Mouse (Mus musculus) lung, postnatal 36 days (tissue): Measurements from ENCODE around the gene Pask.
"Not testable (repeated sequence)": the region's sequence is repeated elsewhere in the genome, so short reads cannot be mapped to it uniquely, and the experiment has no call there.

ENCODE experiments used
- DNase-seq: peaks from one replicate; pipeline ENCODE4 v3.0.0; 2022; ENCODE audit warnings: mixed read lengths

The Pask gene

GRCm38 (mm10) chr1:93342648-93343503 lies at the start of gene Pask, which contains the start of gene Ppp1r7:
Gene Pask, minus strand, starts transcription at chr1:93343482.
Gene Ppp1r7, plus strand, starts transcription at chr1:93342854.
- DNase-seq, result peak; percentile 98

- DNase-seq, result no peak
Observed at GRCm38 (mm10) chr1:93388906-93389305, 45.6 kb upstream of the Pask start.

GRCm38 (mm10) chr1:93387198-93387597 lies 43.9 kb upstream of the Pask start:
- DNase-seq, result no peak

GRCm38 (mm10) chr1:93379117-93379516 lies 35.8 kb upstream of the Pask start:
- no peak for DNase-seq

GRCm38 (mm10) chr1:93377307-93377706 lies 34.0 kb upstream of the Pask start:
- DNase-seq, result no peak

- DNase-seq, result no peak
Observed at GRCm38 (mm10) chr1:93373665-93374064, 30.4 kb upstream of the Pask start, which contains the start of gene Ano7. Gene Ano7, plus strand, starts transcription at chr1:93373930.

- DNase-seq, result peak; percentile 20
Observed at GRCm38 (mm10) chr1:93365641-93366040, 22.4 kb upstream of the Pask start.

- no peak for DNase-seq
Observed at GRCm38 (mm10) chr1:93362661-93363060, 19.4 kb upstream of the Pask start.

- DNase-seq, result no peak
Observed at GRCm38 (mm10) chr1:93352724-93353123, 9.4 kb upstream of the Pask start.

- no peak for DNase-seq
Observed at GRCm38 (mm10) chr1:93349701-93350100, 6.4 kb upstream of the Pask start.

- no peak for DNase-seq
Observed at GRCm38 (mm10) chr1:93347176-93347575, 3.9 kb upstream of the Pask start.

- peak; percentile 97 for DNase-seq
Observed at GRCm38 (mm10) chr1:93343504-93344047, 294 bp upstream of the Pask start.

GRCm38 (mm10) chr1:93334621-93335020 lies 8.7 kb downstream of the Pask start:
- DNase-seq, result no peak

GRCm38 (mm10) chr1:93326446-93326845 lies 16.8 kb downstream of the Pask start:
- no peak for DNase-seq

- DNase-seq, result no peak
Observed at GRCm38 (mm10) chr1:93323973-93324372, 19.3 kb downstream of the Pask start.

- peak; percentile 85 for DNase-seq
Observed at GRCm38 (mm10) chr1:93305581-93306337, 37.5 kb downstream of the Pask start, which contains the start of gene Mterf4. Gene Mterf4, minus strand, starts transcription at chr1:93305915.

- no peak for DNase-seq
Observed at GRCm38 (mm10) chr1:93300578-93300977, 42.7 kb downstream of the Pask start.

GRCm38 (mm10) chr1:93299791-93300190 lies 43.5 kb downstream of the Pask start:
- DNase-seq, result peak; percentile 49

GRCm38 (mm10) chr1:93294491-93294890 lies 48.8 kb downstream of the Pask start:
- not testable (repeated sequence) for DNase-seq

- DNase-seq, result no peak
Observed at GRCm38 (mm10) chr1:93292006-93292405, 51.3 kb downstream of the Pask start.

- DNase-seq, result no peak
Observed at GRCm38 (mm10) chr1:93291591-93291990, 51.7 kb downstream of the Pask start.

GRCm38 (mm10) chr1:93290956-93291355 lies 52.3 kb downstream of the Pask start:
- DNase-seq, result no peak

GRCm38 (mm10) chr1:93289678-93290214 lies 53.5 kb downstream of the Pask start:
- no peak for DNase-seq
